Mouse (Mus musculus): ENCODE measurements at regions not wholly inside any gene's neighbourhood (a gene's known extent, or its start where the extent isn't known, plus 50 kb on each side); places are given as distances from the start of the nearest gene placed in this dataset.

DNA sequence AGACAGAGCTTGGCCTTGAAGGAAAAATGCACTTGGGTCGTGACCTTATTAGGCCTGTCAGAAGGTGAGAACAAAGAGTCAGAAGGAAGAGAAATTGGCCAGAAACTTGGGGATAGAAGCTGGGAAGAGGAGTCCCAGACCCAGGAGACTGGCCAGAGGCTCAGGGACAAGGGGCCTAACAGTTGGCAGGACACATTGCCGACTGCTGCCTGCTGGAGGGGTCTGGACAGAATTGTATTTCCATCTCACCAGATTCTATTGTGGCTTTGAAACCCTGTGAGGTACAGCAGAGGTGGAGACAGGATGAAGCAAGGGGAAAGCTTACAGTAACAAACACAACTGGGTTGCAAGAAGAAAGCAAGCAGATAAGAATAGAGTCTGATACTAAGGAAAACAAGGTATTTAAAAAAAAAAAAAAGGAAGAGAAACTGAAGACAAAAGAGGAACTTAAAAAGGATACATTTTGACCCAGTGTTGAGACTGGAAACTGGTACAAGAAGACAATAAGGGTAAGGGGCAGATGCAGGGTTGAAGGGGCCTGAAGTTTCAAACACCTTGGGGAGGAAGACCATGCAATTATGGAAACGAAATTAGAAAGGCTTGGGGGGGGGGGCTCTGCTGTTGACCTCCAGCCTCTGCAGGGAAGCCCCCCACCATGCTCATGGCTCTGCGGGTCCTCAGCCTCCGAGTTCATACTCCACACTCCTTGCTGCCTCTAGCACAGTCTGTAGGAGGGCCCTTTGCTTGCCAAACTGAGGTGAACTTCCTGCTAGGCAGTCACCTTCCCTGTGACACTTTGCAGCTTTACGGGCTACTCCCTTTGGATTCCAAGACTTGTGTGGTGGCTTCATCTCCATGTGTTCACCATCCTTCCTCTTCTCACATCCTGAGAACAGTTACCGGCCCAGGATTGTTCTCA lies 87.1 kb downstream of the A830031A19Rik start:
- TF ChIP-seq GATA1 (IDR thresholded peaks at IDR 0.05; ENCODE audit: borderline replicate concordance, low read length): no peak
- TF ChIP-seq FLI1 (IDR thresholded peaks at IDR 0.05; ENCODE audit: low read length): no peak
